In the genomic region with DNA sequence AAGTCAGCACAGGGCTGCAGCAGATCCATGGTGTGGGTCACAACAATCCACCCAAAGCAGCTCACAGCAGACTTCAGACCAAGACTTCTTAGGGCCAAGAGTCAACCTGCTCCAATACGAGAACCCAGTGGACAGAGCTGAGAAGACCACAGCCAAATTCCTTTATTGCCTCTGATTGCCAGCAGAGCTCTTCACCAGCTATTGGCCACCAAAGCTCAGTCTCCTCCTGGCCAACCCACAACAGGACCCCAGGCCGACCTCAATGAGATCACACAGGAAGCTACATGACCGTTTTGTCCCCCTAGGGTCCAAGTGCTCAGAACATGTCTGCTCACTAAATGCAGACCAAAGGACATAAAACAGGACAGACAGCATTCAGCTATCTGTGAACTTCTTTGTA, we compare ENCODE assay signal across 29 mouse cellular contexts. TPM values are rescaled to one million over a fixed set of nuclear protein-coding genes. Genes with fewer than 3 reads are reported as not detected.
A peak's percentile ranks its signal among the peaks of the same experiment; 100 is the strongest.
DNase-seq lines count a peak whose midpoint lies in the region; ATAC-seq and TF ChIP-seq lines count a peak whose summit lies in the region.
"Had no signal": no experiment of that assay in that cellular context is flagged by ENCODE, and none has a peak within 500 bp of the region (broad histone marks: within the 10 kb centered on the region; RNA-seq: fewer than 3 reads in every experiment).

No protein-coding gene starts in this region.

- H3K36me3 ChIP-seq in hindbrain, embryonic 13.5 days, result no peaks in the 10 kb centered on the region
- H3K36me3 ChIP-seq in hindbrain, embryonic 10.5 days, result no peaks in the 10 kb centered on the region
- peaks cover 0 to 15% of the 10 kb centered on the region in 2 experiments; a peak in 2 of 4 replicates for H3K36me3 ChIP-seq in MEL (ENCODE audit: control insufficient read depth in 1 of 2, insufficient read depth in 2 of 2, low read length in 2 of 2)
- H3K36me3 ChIP-seq: embryonic facial prominence, embryonic 13.5 days; embryonic facial prominence, embryonic 15.5 days; forebrain, embryonic 10.5 days; forebrain, embryonic 12.5 days; G1E had no signal

- peak; percentile 91 for DNase-seq in heart, adult 11 months
- no peak for DNase-seq in heart, adult 9 months (ENCODE audit: low spot score in 2 of 2)
- DNase-seq in hindbrain, embryonic 10.5 days (ENCODE audit: low spot score), result no peak
- DNase-seq in MEL (ENCODE audit: low read depth, low spot score), result no peak
- DNase-seq: adrenal gland, adult 2 months; adrenal gland, postnatal 25 days; B cell, adult 2 months; cerebellum, adult 11 months; cerebellum, adult 18-20 months; cerebellum, adult 8-10 months; cerebellum, adult 9-11 months; cerebellum, postnatal 14 days; cerebellum, postnatal 36 days had no signal

- no peak overlapping the region for H3K4me3 ChIP-seq in hindbrain, embryonic 13.5 days
- H3K4me3 ChIP-seq in hindbrain, embryonic 10.5 days, result no peak overlapping the region
- H3K4me3 ChIP-seq in MEL (ENCODE audit: control insufficient read depth in 1 of 2, insufficient read depth in 1 of 2, low read depth in 2 of 2, low read length in 2 of 2), result peak overlapping the region; percentile 41 to 53
- H3K4me3 ChIP-seq: embryonic facial prominence, embryonic 13.5 days; embryonic facial prominence, embryonic 15.5 days; erythroblast, embryonic 14.5 days; forebrain, embryonic 10.5 days; forebrain, embryonic 12.5 days had no signal

- no peaks in the 10 kb centered on the region for H3K9me3 ChIP-seq in hindbrain, embryonic 13.5 days
- H3K9me3 ChIP-seq in hindbrain, embryonic 10.5 days, result no peaks in the 10 kb centered on the region
- no peaks in the 10 kb centered on the region for H3K9me3 ChIP-seq in MEL (replicated peaks; ENCODE audit: insufficient read depth, low read length)
- H3K9me3 ChIP-seq: embryonic facial prominence, embryonic 13.5 days; embryonic facial prominence, embryonic 15.5 days; forebrain, embryonic 10.5 days; forebrain, embryonic 12.5 days; G1E had no signal

- no peak for TF ChIP-seq CTCF in MEL (IDR thresholded peaks at IDR 0.05 in 2 of 3, conservative IDR thresholded peaks at IDR 0.05 in 1 of 3; ENCODE audit: control insufficient read depth in 1 of 3, insufficient read depth in 1 of 3, low read depth in 2 of 3, low read length in 3 of 3, poor library complexity in 1 of 3, severe bottlenecking in 1 of 3)

- WGBS in hindbrain, embryonic 13.5 days, result 71% methylated on average over 3 of the region's 3 CpGs
- 71% methylated on average over 3 of the region's 3 CpGs for WGBS in hindbrain, embryonic 10.5 days

- H3K4me1 ChIP-seq in hindbrain, embryonic 13.5 days (replicated peaks), result peaks cover 18% of the 10 kb centered on the region
- peaks cover 23% of the 10 kb centered on the region for H3K4me1 ChIP-seq in hindbrain, embryonic 10.5 days (replicated peaks)
- peaks cover 18 to 36% of the 10 kb centered on the region in 2 experiments for H3K4me1 ChIP-seq in MEL (ENCODE audit: control insufficient read depth in 1 of 2, insufficient read depth in 2 of 2, low read length in 2 of 2)
- H3K4me1 ChIP-seq: embryonic facial prominence, embryonic 13.5 days had no signal

- H3K27ac ChIP-seq in hindbrain, embryonic 13.5 days, result peak overlapping the region; percentile 35; the same call in 1 of the 2 replicates
- H3K27ac ChIP-seq in hindbrain, embryonic 10.5 days, result no peak overlapping the region
- peak overlapping the region; percentile 93 for H3K27ac ChIP-seq in MEL (ENCODE audit: control insufficient read depth, low read depth, low read length)
- H3K27ac ChIP-seq: embryonic facial prominence, embryonic 13.5 days; embryonic facial prominence, embryonic 15.5 days; forebrain, embryonic 10.5 days; forebrain, embryonic 12.5 days had no signal

- H3K9ac ChIP-seq in hindbrain, embryonic 13.5 days, result no peak overlapping the region
- H3K9ac ChIP-seq in MEL (ENCODE audit: control insufficient read depth, low read depth, low read length, poor library complexity, severe bottlenecking), result peak overlapping the region; percentile 61
- H3K9ac ChIP-seq: embryonic facial prominence, embryonic 13.5 days; embryonic facial prominence, embryonic 15.5 days; forebrain, embryonic 12.5 days had no signal

- H3K4me2 ChIP-seq in hindbrain, embryonic 13.5 days, result no peak overlapping the region
- H3K4me2 ChIP-seq: embryonic facial prominence, embryonic 13.5 days; embryonic facial prominence, embryonic 15.5 days; forebrain, embryonic 12.5 days had no signal

- ATAC-seq in hindbrain, embryonic 13.5 days (ENCODE audit: low FRiP score), result no peak
- ATAC-seq: CD4-positive, CD25-positive, alpha-beta regulatory T cell, adult 4 months had no signal

- TF ChIP-seq RAD21 in MEL (IDR thresholded peaks at IDR 0.05; ENCODE audit: low read depth, low read length), result no peak

- no peaks in the 10 kb centered on the region for H3K27me3 ChIP-seq in hindbrain, embryonic 13.5 days
- H3K27me3 ChIP-seq in hindbrain, embryonic 10.5 days (ENCODE audit: insufficient read depth, poor library complexity, severe bottlenecking), result no peaks in the 10 kb centered on the region
- H3K27me3 ChIP-seq in MEL (ENCODE audit: control insufficient read depth in 1 of 2, insufficient read depth in 2 of 2, low read length in 2 of 2), result no peaks in the 10 kb centered on the region
- H3K27me3 ChIP-seq: embryonic facial prominence, embryonic 13.5 days; forebrain, embryonic 12.5 days had no signal

- TF ChIP-seq POLR2A in MEL (IDR thresholded peaks at IDR 0.05; ENCODE audit: control insufficient read depth in 1 of 2, insufficient read depth in 1 of 2, low read depth in 1 of 2, low read length in 2 of 2, poor library complexity in 1 of 2), result no peak

- H3K79me2 ChIP-seq in MEL (ENCODE audit: control insufficient read depth, insufficient read depth, low read length, poor library complexity), result no peaks in the 10 kb centered on the region

- no peak for TF ChIP-seq EP300 in MEL (IDR thresholded peaks at IDR 0.05; ENCODE audit: low read depth in 1 of 2, low read length in 2 of 2)

TF ChIP-seq in MEL, 35 proteins besides CTCF, POLR2A, EP300 and RAD21:
- TF ChIP-seq POLR2AphosphoS2 (IDR thresholded peaks at IDR 0.05; ENCODE audit: low read length) (0 out of 2 replicates have a peak, but pooled peaks have one; percentile 27), MAFK (IDR thresholded peaks at IDR 0.05; ENCODE audit: borderline replicate concordance, low read depth, low read length) (no peak), E2F4 (IDR thresholded peaks at IDR 0.05; ENCODE audit: borderline replicate concordance, low read depth, low read length) (no peak), MYC (IDR thresholded peaks at IDR 0.05; ENCODE audit: low read depth, low read length) (no peak)

RNA-seq across cellular contexts. Expression of a gene that starts 15.8 kb away (rescaled TPM):
- polyA plus RNA-seq in hindbrain, embryonic 13.5 days (2015; fragmentation: Nextera tagmentation; extraction: Ambion mirVana), result 0.27 TPM in 1 of 2 replicates, not detected in the other
- not detected in 2 replicates for polyA plus RNA-seq in hindbrain, embryonic 10.5 days (2016; fragmentation: Nextera tagmentation; extraction: Ambion mirVana)
- 0.42 and 0.85 TPM in 2 replicates for total RNA-seq in MEL (2012; rRNA removed)
- polyA plus RNA-seq in MEL (2012; ENCODE audit: insufficient read depth in 1 of 2, insufficient read length in 2 of 2, low read depth in 1 of 2, low replicate concordance in 2 of 2, missing spikeins in 1 of 2), result 1 to 10 TPM in 1 of 2 experiments, not detected in 1; 2.2 TPM
- total RNA-seq: adrenal gland, adult 2 months; adrenal gland, postnatal 10 days; adrenal gland, postnatal 25 days; adrenal gland, postnatal 4 days; CH12.LX; common myeloid progenitor, adult 5-6 weeks had no signal
- polyA plus RNA-seq: adrenal gland, adult 2 months; brain, embryonic 14.5 days; CD4-positive, CD25-positive, alpha-beta regulatory T cell, adult 4 months; embryonic facial prominence, embryonic 11.5 days; embryonic facial prominence, embryonic 13.5 days; embryonic facial prominence, embryonic 15.5 days; erythroblast, embryonic 14.5 days; forebrain, embryonic 10.5 days; forebrain, embryonic 12.5 days; forebrain, embryonic 14.5 days; G1E had no signal

RNA-seq across cellular contexts. Expression of a gene that starts 25.1 kb away (rescaled TPM):
- 1.1 and 1.5 TPM in 2 replicates for polyA plus RNA-seq in hindbrain, embryonic 13.5 days (2015; fragmentation: Nextera tagmentation; extraction: Ambion mirVana)
- 0.12 and 0.25 TPM in 2 replicates for polyA plus RNA-seq in hindbrain, embryonic 10.5 days (2016; fragmentation: Nextera tagmentation; extraction: Ambion mirVana)
- total RNA-seq in MEL (2012; rRNA removed), result 0.23 and 0.54 TPM in 2 replicates
- polyA plus RNA-seq in MEL (2012; ENCODE audit: insufficient read depth in 1 of 2, insufficient read length in 2 of 2, low read depth in 1 of 2, low replicate concordance in 2 of 2, missing spikeins in 1 of 2), result under 1 TPM in 1 of 2 experiments, not detected in 1; 0.74 TPM
- total RNA-seq: CH12.LX; common myeloid progenitor, adult 5-6 weeks had no signal
- polyA plus RNA-seq: CD4-positive, CD25-positive, alpha-beta regulatory T cell, adult 4 months; embryonic facial prominence, embryonic 11.5 days; embryonic facial prominence, embryonic 13.5 days; erythroblast, embryonic 14.5 days; G1E had no signal

RNA-seq across cellular contexts. Expression of a gene that starts 37.6 kb away (rescaled TPM):
- 522 and 548 TPM in 2 replicates for polyA plus RNA-seq in hindbrain, embryonic 13.5 days (2015; fragmentation: Nextera tagmentation; extraction: Ambion mirVana)
- 571 and 654 TPM in 2 replicates for polyA plus RNA-seq in hindbrain, embryonic 10.5 days (2016; fragmentation: Nextera tagmentation; extraction: Ambion mirVana)
- total RNA-seq in MEL (2012; rRNA removed), result 2,384 and 2,439 TPM in 2 replicates
- 100 to 1,000 TPM; 300 to 476 TPM for polyA plus RNA-seq in MEL (2012; ENCODE audit: insufficient read depth in 1 of 2, insufficient read length in 2 of 2, low read depth in 1 of 2, low replicate concordance in 2 of 2, missing spikeins in 1 of 2)

RNA-seq across cellular contexts. Expression of a gene that starts 45.9 kb away (rescaled TPM):
- polyA plus RNA-seq in hindbrain, embryonic 13.5 days (2015; fragmentation: Nextera tagmentation; extraction: Ambion mirVana), result 0.30 TPM in 1 of 2 replicates, not detected in the other
- polyA plus RNA-seq in hindbrain, embryonic 10.5 days (2016; fragmentation: Nextera tagmentation; extraction: Ambion mirVana), result not detected in 2 replicates
- total RNA-seq in MEL (2012; rRNA removed), result not detected in 2 replicates
- polyA plus RNA-seq in MEL (2012; ENCODE audit: insufficient read depth in 1 of 2, insufficient read length in 2 of 2, low read depth in 1 of 2, low replicate concordance in 2 of 2, missing spikeins in 1 of 2), result under 1 TPM in 1 of 2 experiments, not detected in 1; 0.06 TPM
- total RNA-seq: adrenal gland, postnatal 10 days; CH12.LX; common myeloid progenitor, adult 5-6 weeks had no signal
- polyA plus RNA-seq: adrenal gland, adult 2 months; CD4-positive, CD25-positive, alpha-beta regulatory T cell, adult 4 months; embryonic facial prominence, embryonic 11.5 days; forebrain, embryonic 14.5 days; forebrain, embryonic 16.5 days; G1E had no signal

RNA-seq across cellular contexts. Expression of a gene that starts 51.3 kb away (rescaled TPM):
- 22.5 and 27.1 TPM in 2 replicates for polyA plus RNA-seq in hindbrain, embryonic 13.5 days (2015; fragmentation: Nextera tagmentation; extraction: Ambion mirVana)
- polyA plus RNA-seq in hindbrain, embryonic 10.5 days (2016; fragmentation: Nextera tagmentation; extraction: Ambion mirVana), result 33.0 and 34.8 TPM in 2 replicates
- total RNA-seq in MEL (2012; rRNA removed), result 39.0 and 47.9 TPM in 2 replicates
- polyA plus RNA-seq in MEL (2012; ENCODE audit: insufficient read depth in 1 of 2, insufficient read length in 2 of 2, low read depth in 1 of 2, low replicate concordance in 2 of 2, missing spikeins in 1 of 2), result 10 to 100 TPM in 1 of 2 experiments, not detected in 1; 36.5 TPM

Comparison
In these comparisons a context has a peak if more than half of its experiments do, and no peak if none do; other contexts are left out.
1. H3K4me3 ChIP-seq: peak in MEL (2 of 2); none in hindbrain, embryonic 13.5 days (single experiment) and hindbrain, embryonic 10.5 days (single experiment).